Mouse (Mus musculus) small intestine, adult 2 months (tissue): ENCODE data around the gene Cnksr1. TPM values are rescaled to one million over a fixed set of nuclear protein-coding genes. Genes with fewer than 3 reads are reported as not detected.

ENCODE experiments used
- H3K27ac ChIP-seq: fragments of 200-500 bp; 2 replicates; pipeline ENCODE4 v1.5.1; 2012; ENCODE audit warnings: low read depth, low read length, control low read depth, inconsistent platforms; ENCODE audit not compliant: insufficient read depth
- H3K27me3 ChIP-seq: fragments of 200-500 bp; 2 replicates; pipeline ENCODE4 v1.6.1; 2012; ENCODE audit warnings: mild to moderate bottlenecking, moderate library complexity, low read length, inconsistent platforms; ENCODE audit not compliant: control insufficient read depth, insufficient read depth
- H3K36me3 ChIP-seq: fragments of 200-500 bp; 2 replicates; pipeline ENCODE4 v1.6.1; 2012; ENCODE audit warnings: mild to moderate bottlenecking, low read length, control low read depth, inconsistent platforms; ENCODE audit not compliant: control insufficient read depth, insufficient read depth
- H3K4me1 ChIP-seq: fragments of 200-500 bp; 2 replicates; pipeline ENCODE4 v1.6.1; 2012; ENCODE audit warnings: low read length, inconsistent platforms, mixed read lengths; ENCODE audit not compliant: control insufficient read depth, insufficient read depth, insufficient read length
- H3K4me3 ChIP-seq: fragments of 200-500 bp; 2 replicates; pipeline ENCODE4 v1.5.1; 2012; ENCODE audit warnings: low read depth, mild to moderate bottlenecking, control low read depth, inconsistent platforms, low read length, moderate library complexity
- CTCF ChIP-seq: fragments of 200-500 bp; IDR thresholded peaks from 2 replicates; pipeline ENCODE4 v1.5.1; 2012; ENCODE audit warnings: low read depth, mild to moderate bottlenecking, control low read depth, inconsistent platforms, low read length, moderate library complexity, mixed read lengths; ENCODE audit not compliant: insufficient replicate concordance, insufficient read length; ENCODE audit errors: extremely low read depth
- POLR2A ChIP-seq: fragments of 200-500 bp; IDR thresholded peaks from 2 replicates; pipeline ENCODE4 v1.6.1; 2012; ENCODE audit warnings: low read depth, mild to moderate bottlenecking, control low read depth, inconsistent platforms, low read length, moderate library complexity
- WGBS: fragments of 180-500 bp; shearing (Covaris S2); methylation state at CpG from one replicate; pipeline ENCODE4 v1.1.7; 2018; 5-methylcytosine and 5-hydroxymethylcytosine counted together
- polyA plus RNA-seq: library from polyadenylated mRNA; depleted of rRNA; stranded (reverse); fragments of >200 nt; gene quantifications from 2 replicates; pipeline ENCODE4 v1.2.3, GENCODE M21; 2012; rRNA removed

Gene Cnksr1
- polyA plus RNA-seq, 1 experiment = 42.5 TPM

DNA sequence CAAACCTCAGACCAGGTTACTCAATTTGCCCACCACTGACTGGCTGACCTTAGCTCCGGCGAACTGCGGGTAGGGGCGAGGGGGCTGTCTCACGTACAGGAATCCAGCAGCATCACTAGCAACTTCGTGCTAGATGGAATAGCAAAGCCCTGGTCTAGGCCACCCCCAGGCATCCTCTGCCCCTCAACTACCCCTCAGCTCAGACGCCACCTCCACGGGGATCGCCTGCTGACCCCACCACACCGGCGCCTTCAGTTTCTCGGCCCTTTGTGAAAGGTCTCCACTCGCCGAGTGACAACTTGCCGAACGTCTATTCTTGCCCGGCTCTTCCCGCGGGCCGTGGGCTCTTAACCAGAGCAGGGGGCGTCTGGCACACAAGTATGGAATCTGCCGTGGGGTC is 51.9 kb downstream of the Cnksr1 start:
- WGBS = 3% methylated on average over 22 of the region's 22 CpGs
- peaks cover 7% of the 10 kb centered on the region for H3K4me1 ChIP-seq

DNA sequence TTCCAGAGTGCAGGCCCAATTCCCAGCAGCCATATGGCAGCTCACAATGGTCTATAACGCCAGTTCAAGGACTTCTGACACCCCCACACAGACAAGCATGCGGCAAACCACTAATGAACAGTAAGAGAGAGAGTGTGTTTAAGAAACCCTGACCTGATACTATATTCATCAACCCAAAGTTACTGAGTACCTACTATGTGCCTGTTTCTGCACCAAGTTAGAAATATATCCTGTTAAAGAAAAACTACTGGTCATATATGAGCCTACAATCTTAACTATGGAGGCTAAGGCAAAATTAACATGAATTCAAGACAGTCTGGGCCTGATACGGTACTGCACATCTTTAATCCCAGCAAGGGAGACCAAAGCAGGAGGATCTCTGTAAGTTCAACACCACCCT is 52.6 kb downstream of the Cnksr1 start:
- H3K27me3 ChIP-seq = no peaks in the 10 kb centered on the region
- peaks cover 7% of the 10 kb centered on the region for H3K4me1 ChIP-seq
- 81% methylated on average over 3 of the region's 3 CpGs for WGBS
- H3K36me3 ChIP-seq = no peaks in the 10 kb centered on the region
- no peak overlapping the region for H3K27ac ChIP-seq
- H3K4me3 ChIP-seq = no peak overlapping the region
- no peak for TF ChIP-seq POLR2A
- no peak for TF ChIP-seq CTCF

More for the DNA sequence above, 51.9 kb downstream of the Cnksr1 start:
- H3K27me3 ChIP-seq = no peaks in the 10 kb centered on the region
- peak overlapping the region; percentile 72 for H3K4me3 ChIP-seq
- H3K36me3 ChIP-seq = no peaks in the 10 kb centered on the region
- H3K27ac ChIP-seq = no peak overlapping the region
- TF ChIP-seq POLR2A (no peak), CTCF (no peak)

DNA sequence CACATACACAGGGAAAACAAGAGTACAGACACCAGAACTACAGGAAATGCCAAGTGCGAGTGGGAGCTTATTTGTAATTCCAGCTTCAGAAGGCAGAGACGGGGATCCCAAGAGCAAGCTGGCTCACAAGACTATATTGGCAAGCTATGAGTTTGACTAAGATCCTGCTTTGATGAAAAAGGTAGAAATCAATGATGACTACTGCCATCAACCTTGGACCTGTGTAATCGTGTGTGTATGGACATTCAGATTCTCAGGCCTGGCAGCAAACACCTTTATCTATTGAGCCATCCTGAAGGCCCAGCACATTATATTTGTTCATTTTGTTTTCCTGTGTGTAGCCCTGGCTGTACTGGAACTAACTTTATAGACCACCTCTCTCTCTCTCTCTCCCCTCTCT is 54.5 kb downstream of the Cnksr1 start:
- no peaks in the 10 kb centered on the region for H3K36me3 ChIP-seq
- H3K4me1 ChIP-seq = peaks cover 7% of the 10 kb centered on the region
- H3K27ac ChIP-seq = no peak overlapping the region
- H3K27me3 ChIP-seq = no peaks in the 10 kb centered on the region
- no peak overlapping the region for H3K4me3 ChIP-seq
- WGBS = 66% methylated on average over 3 of the region's 3 CpGs
- no peak for TF ChIP-seq POLR2A
- no peak for TF ChIP-seq CTCF

DNA sequence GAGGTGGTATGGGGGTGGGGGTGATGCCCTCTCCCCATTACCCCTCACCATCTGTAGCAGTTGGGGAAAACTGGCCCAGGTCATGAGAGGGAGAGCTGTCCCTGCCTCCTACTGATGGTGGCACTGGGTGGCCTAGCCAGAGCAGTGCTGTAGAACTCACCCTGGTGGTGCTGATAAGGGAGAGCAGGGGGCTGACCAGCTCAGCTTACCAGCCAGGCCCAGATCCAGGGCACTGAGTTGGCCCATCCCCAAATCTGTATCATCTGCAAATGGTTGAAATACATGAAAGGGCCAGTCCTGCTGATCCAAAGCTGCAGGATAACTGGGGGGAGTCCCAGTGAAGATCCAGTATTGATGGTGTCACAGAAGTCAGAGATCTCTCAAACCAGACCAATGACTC is 56.4 kb downstream of the Cnksr1 start:
- peaks cover 7% of the 10 kb centered on the region for H3K4me1 ChIP-seq
- H3K4me3 ChIP-seq = no peak overlapping the region
- TF ChIP-seq POLR2A = no peak
- no peak for TF ChIP-seq CTCF
- no peaks in the 10 kb centered on the region for H3K36me3 ChIP-seq
- H3K27ac ChIP-seq = no peak overlapping the region
- H3K27me3 ChIP-seq = no peaks in the 10 kb centered on the region

DNA sequence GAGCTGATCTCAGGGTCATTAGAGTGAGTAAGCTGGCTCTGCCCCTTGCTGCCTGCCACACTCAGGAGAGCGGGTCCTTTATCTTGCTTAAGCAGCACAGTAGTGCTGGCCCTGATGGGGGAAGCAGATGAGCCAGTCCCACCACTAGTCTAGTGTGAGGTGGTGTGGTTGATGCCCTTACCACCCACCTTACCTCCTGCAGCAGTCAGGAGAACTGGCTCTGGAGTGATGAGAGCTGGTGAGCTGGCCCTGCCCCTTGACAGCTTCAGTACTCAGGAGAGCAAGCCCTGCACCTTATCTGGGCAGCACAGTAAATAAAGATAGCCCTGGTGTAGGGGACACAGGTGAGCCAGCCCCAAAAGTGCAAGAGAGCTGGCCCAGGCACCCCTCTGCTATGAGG is 57.1 kb downstream of the Cnksr1 start:
- no peaks in the 10 kb centered on the region for H3K36me3 ChIP-seq
- no peaks in the 10 kb centered on the region for H3K27me3 ChIP-seq
- TF ChIP-seq CTCF = no peak
- no peak for TF ChIP-seq POLR2A
- no peak overlapping the region for H3K4me3 ChIP-seq
- 97% methylated on average over 1 of the region's 1 CpGs for whole genome bisulfite sequencing
- peaks cover 5% of the 10 kb centered on the region; the same call in 1 of the 2 replicates for H3K4me1 ChIP-seq
- H3K27ac ChIP-seq = no peak overlapping the region

Other genes starting within 250 kb of the Cnksr1 start
- gene Dhdds, start 237.5 kb downstream of the Cnksr1 start, polyA plus RNA-seq = 10.3 and 16.0 TPM in 2 replicates
- not detected in 2 replicates for gene Lin28a, start 219.6 kb downstream of the Cnksr1 start, polyA plus RNA-seq
- gene Zfp683, start 184.6 kb downstream of the Cnksr1 start, polyA plus RNA-seq = 0.24 and 1.3 TPM in 2 replicates
- 57.7 and 92.5 TPM in 2 replicates for gene Crybg2, start 177.6 kb downstream of the Cnksr1 start, polyA plus RNA-seq
- gene Cd52, start 143.3 kb downstream of the Cnksr1 start, polyA plus RNA-seq = 21.7 and 35.1 TPM in 2 replicates
- 2.8 and 4.5 TPM in 2 replicates for gene Ubxn11, start 135.8 kb downstream of the Cnksr1 start, polyA plus RNA-seq
- gene Sh3bgrl3, start 109.6 kb downstream of the Cnksr1 start, polyA plus RNA-seq = 453 and 911 TPM in 2 replicates
- gene Cep85, start 51.3 kb downstream of the Cnksr1 start, polyA plus RNA-seq = 5.3 and 19.2 TPM in 2 replicates
- gene Gm7534, start 35.4 kb downstream of the Cnksr1 start, polyA plus RNA-seq = not detected in 2 replicates
- gene Catsper4, start 11.0 kb downstream of the Cnksr1 start, polyA plus RNA-seq = 0.52 and 1.4 TPM in 2 replicates
- not detected in 2 replicates for gene E130218I03Rik, start 5.3 kb upstream of the Cnksr1 start, polyA plus RNA-seq
- gene Zfp593, start 7.2 kb upstream of the Cnksr1 start, polyA plus RNA-seq = 6.4 and 7.2 TPM in 2 replicates
- gene Gm30191, start 8.5 kb upstream of the Cnksr1 start, polyA plus RNA-seq = 0.35 TPM in 1 of 2 replicates, not detected in the other
- 8.6 and 16.7 TPM in 2 replicates for gene Grrp1, start 15.7 kb upstream of the Cnksr1 start, polyA plus RNA-seq
- 1.4 and 1.6 TPM in 2 replicates for gene Pdik1l, start 49.5 kb upstream of the Cnksr1 start, polyA plus RNA-seq
- 0.46 TPM in 1 of 2 replicates, not detected in the other for gene Trim63, start 76.7 kb upstream of the Cnksr1 start, polyA plus RNA-seq
- 25.8 and 57.1 TPM in 2 replicates for gene Slc30a2, start 104.8 kb upstream of the Cnksr1 start, polyA plus RNA-seq
- gene Extl1, start 145.5 kb upstream of the Cnksr1 start, polyA plus RNA-seq = 1.5 and 1.7 TPM in 2 replicates
- gene Pafah2, start 157.9 kb upstream of the Cnksr1 start, polyA plus RNA-seq = 12.9 and 20.5 TPM in 2 replicates
- 1.9 and 9.8 TPM in 2 replicates for gene Stmn1, start 229.9 kb upstream of the Cnksr1 start, polyA plus RNA-seq